Mouse (Mus musculus) bone marrow, adult 2 months (tissue): ENCODE results near the gene Kifc5b.

Experiments used
- CTCF ChIP-seq: fragments of 200-500 bp; IDR thresholded peaks from 2 replicates; pipeline ENCODE4 v1.5.1; 2011; ENCODE audit warnings: low read length, control low read depth; ENCODE audit not compliant: control insufficient read depth, insufficient read depth
- POLR2A ChIP-seq: fragments of 200-500 bp; IDR thresholded peaks from 2 replicates; pipeline ENCODE4 v1.6.1; 2011; ENCODE audit warnings: low read depth, mild to moderate bottlenecking, control low read depth, low read length, borderline replicate concordance; ENCODE audit not compliant: control insufficient read depth

DNA sequence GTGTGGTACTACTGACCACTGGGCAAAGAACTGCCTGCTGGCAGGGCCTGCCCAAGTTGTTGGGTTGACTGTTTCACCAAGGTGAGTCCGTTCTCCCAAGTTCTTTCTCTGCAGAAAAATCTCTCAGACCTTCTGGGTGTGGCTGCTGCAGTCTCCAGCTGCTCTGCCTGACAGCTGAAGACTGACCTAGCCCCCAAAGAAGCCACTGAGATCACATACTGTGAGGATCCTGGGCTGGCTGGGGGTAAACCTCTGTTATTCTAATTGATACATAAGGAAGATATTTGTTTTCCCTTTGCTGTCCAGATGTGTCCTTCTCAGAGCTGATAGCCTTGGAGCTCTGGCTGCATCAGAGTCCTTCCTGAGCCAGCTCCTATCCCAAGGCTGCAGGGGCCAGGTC is 1.6 kb upstream of the Kifc5b start:
- TF ChIP-seq POLR2A: no peak
- no peak for TF ChIP-seq CTCF
